Mouse (Mus musculus) forebrain, embryonic 14.5 days (tissue): Measurements from ENCODE around the gene Sec14l5. TPM values are rescaled to one million over a fixed set of nuclear protein-coding genes. Genes with fewer than 3 reads are reported as not detected.

Experiments
- ATAC-seq: fragments of 200-750 bp; cut with Nextera tagmentation; 2 replicates; pipeline ENCODE4 v1.8.0; 2017; ENCODE audit warnings: mild to moderate bottlenecking, moderate library complexity
- DNase-seq: peaks from one replicate; pipeline ENCODE4 v3.0.0-alpha.2; 2015; ENCODE audit warnings: low spot score
- H3K27ac ChIP-seq: fragments of 300-500 bp; sonication (generic); 2 replicates; pipeline ENCODE4 v1.5.1; 2014; ENCODE audit warnings: low read depth, mild to moderate bottlenecking, control low read depth, low read length, moderate library complexity
- H3K27me3 ChIP-seq: fragments of 300-500 bp; sonication (generic); replicated peaks from 2 replicates; pipeline ENCODE4 v1.6.1; 2014; ENCODE audit warnings: low read length, control low read depth, mixed read lengths; ENCODE audit not compliant: control insufficient read depth, insufficient read depth
- H3K36me3 ChIP-seq: fragments of 300-500 bp; sonication (generic); 2 replicates; pipeline ENCODE4 v1.6.1; 2014; ENCODE audit warnings: low read length, control low read depth; ENCODE audit not compliant: control insufficient read depth, insufficient read depth
- H3K4me1 ChIP-seq: fragments of 300-500 bp; sonication (generic); 2 replicates; pipeline ENCODE4 v1.6.1; 2014; ENCODE audit warnings: antibody characterized with exemption, low read length, control low read depth; ENCODE audit not compliant: control insufficient read depth, insufficient read depth
- H3K4me2 ChIP-seq: fragments of 300-500 bp; sonication (generic); 2 replicates; pipeline ENCODE4 v1.6.1; 2014; ENCODE audit warnings: mild to moderate bottlenecking, control low read depth, low read length
- H3K4me3 ChIP-seq: fragments of 300-500 bp; sonication (generic); 2 replicates; pipeline ENCODE4 v1.5.1; 2014; ENCODE audit warnings: low read depth, low read length, control low read depth
- H3K9ac ChIP-seq: fragments of 300-500 bp; sonication (generic); 2 replicates; pipeline ENCODE4 v1.6.1; 2014; ENCODE audit warnings: mild to moderate bottlenecking, low read length, control low read depth, moderate library complexity
- H3K9me3 ChIP-seq: fragments of 300-500 bp; sonication (generic); replicated peaks from 2 replicates; pipeline ENCODE4 v1.6.1; 2016; ENCODE audit warnings: low read length, control low read depth, mixed read lengths; ENCODE audit not compliant: control insufficient read depth
- WGBS: fragments of 180-500 bp; shearing (Covaris S2); extraction: QIAGEN DNeasy Blood & Tissue Kit; methylation state at CpG from one replicate; pipeline ENCODE4 v1.1.7; 2014; 5-methylcytosine and 5-hydroxymethylcytosine counted together
- polyA plus RNA-seq: library from polyadenylated mRNA; unstranded; fragments of >200 nt; fragmentation: Nextera tagmentation; extraction: Ambion mirVana; gene quantifications from 2 replicates; pipeline ENCODE4 v1.2.1, GENCODE M21; 2014

The Sec14l5 gene
- polyA plus RNA-seq, 1 experiment from 2014 or later, result 0.17 TPM

DNA sequence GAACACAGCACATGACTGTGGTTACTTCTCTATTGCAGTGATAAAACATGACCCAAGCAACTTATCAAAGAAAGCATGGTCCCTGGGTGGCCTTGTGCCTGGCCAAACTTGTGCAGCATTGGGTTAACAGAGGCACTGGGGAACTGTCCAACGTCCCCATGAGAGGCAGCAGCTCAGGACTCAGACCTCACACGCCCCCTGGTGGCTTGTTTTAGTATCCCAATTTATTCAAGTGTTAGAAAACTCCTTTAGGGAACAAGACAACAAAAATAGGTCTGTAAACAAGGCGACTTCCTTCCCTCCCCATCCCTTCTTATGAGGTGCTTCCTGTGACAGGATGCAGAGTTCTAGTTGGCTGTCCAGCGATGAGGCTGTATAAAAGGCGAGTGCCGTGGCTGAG is 48.2 kb downstream of the Sec14l5 start:
- peak; percentile 53 for DNase-seq
- H3K4me2 ChIP-seq, result no peak overlapping the region
- no peak overlapping the region for H3K27ac ChIP-seq
- H3K36me3 ChIP-seq, result no peaks in the 10 kb centered on the region; the same call in 1 of the 2 replicates
- ATAC-seq, result no peak
- no peak overlapping the region for H3K4me3 ChIP-seq
- no peaks in the 10 kb centered on the region for H3K9me3 ChIP-seq
- no peaks in the 10 kb centered on the region for H3K27me3 ChIP-seq
- H3K9ac ChIP-seq, result no peak overlapping the region
- H3K4me1 ChIP-seq, result no peaks in the 10 kb centered on the region
- WGBS, result 33% methylated on average over 6 of the region's 6 CpGs

GRCm38 (mm10) chr16:5202681-5203080 is 55.8 kb downstream of the Sec14l5 start:
- peaks cover 7% of the 10 kb centered on the region for H3K4me1 ChIP-seq
- H3K9me3 ChIP-seq, result no peaks in the 10 kb centered on the region
- no peaks in the 10 kb centered on the region; the same call in 1 of the 2 replicates for H3K36me3 ChIP-seq
- no peaks in the 10 kb centered on the region for H3K27me3 ChIP-seq
- H3K4me2 ChIP-seq, result peak overlapping the region; percentile 91
- no peak overlapping the region for H3K9ac ChIP-seq
- H3K27ac ChIP-seq, result no peak overlapping the region
- peak overlapping the region; percentile 63; the same call in 1 of the 2 replicates for H3K4me3 ChIP-seq
- WGBS, result 15% methylated on average over 4 of the region's 4 CpGs
- ATAC-seq (no peak), DNase-seq (peak; percentile 65)

GRCm38 (mm10) chr16:5203200-5203599 is 56.3 kb downstream of the Sec14l5 start:
- no peak overlapping the region for H3K27ac ChIP-seq
- peak; percentile 46; the same call in 1 of the 2 replicates for ATAC-seq

GRCm38 (mm10) chr16:5203668-5204433 is 56.9 kb downstream of the Sec14l5 start, which contains the start of gene Nagpa:
Gene Nagpa (minus strand): TSS chr16:5204012.
- DNase-seq (peak; percentile 94), ATAC-seq (peak; percentile 96)
- peak within 1 kb of the TSS; percentile 63 for H3K4me3 ChIP-seq
- H3K27me3 ChIP-seq, result no peaks in the 10 kb centered on the region
- WGBS, result 4% methylated on average over 40 of the region's 40 CpGs
- no peaks in the 10 kb centered on the region for H3K9me3 ChIP-seq
- H3K9ac ChIP-seq, result peak within 1 kb of the TSS; percentile 63
- H3K36me3 ChIP-seq, result no peaks in the 10 kb centered on the region; the same call in 1 of the 2 replicates
- H3K4me2 ChIP-seq, result peak within 1 kb of the TSS; percentile 91
- no peak within 1 kb of the TSS for H3K27ac ChIP-seq
- H3K4me1 ChIP-seq, result peaks cover 7% of the 10 kb centered on the region

More at GRCm38 (mm10) chr16:5203200-5203599, 56.3 kb downstream of the Sec14l5 start:
- 2% methylated on average over 36 of the region's 36 CpGs for WGBS
- peaks cover 7% of the 10 kb centered on the region for H3K4me1 ChIP-seq
- peak overlapping the region; percentile 63 for H3K4me3 ChIP-seq
- peak overlapping the region; percentile 63 for H3K9ac ChIP-seq
- H3K4me2 ChIP-seq, result peak overlapping the region; percentile 91
- H3K36me3 ChIP-seq, result no peaks in the 10 kb centered on the region; the same call in 1 of the 2 replicates
- no peaks in the 10 kb centered on the region for H3K27me3 ChIP-seq
- no peaks in the 10 kb centered on the region for H3K9me3 ChIP-seq
- no peak for DNase-seq

DNA sequence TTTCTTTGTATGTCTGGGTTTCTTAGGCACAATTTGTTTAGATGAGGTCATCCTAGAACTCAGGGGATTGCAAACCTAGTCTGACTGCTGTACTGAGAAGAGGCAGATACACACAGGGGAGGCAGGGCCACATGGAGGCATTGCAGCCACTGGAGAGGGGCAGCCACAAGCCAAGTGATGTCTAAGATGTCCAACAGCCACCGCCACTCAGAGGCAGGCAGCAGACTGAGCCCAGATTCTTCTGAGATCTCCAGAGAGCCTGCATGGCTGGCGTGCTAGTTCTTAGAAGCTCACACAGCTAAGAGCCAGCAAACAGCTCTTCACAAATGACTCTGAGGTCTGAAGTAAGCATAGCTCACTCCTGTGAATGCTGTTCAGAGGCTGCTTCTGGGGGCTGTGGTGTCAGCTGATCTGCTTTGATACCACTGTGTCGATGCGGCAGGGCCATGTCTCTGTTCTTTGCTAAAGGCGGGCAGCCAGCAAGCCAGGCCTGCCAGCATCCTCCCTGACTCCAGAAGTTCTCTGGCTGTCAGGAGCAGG is 58.6 kb downstream of the Sec14l5 start:
- WGBS, result 86% methylated on average over 5 of the region's 5 CpGs
- Histone ChIP-seq H3K4me1 (peaks cover 7% of the 10 kb centered on the region), H3K4me2 (no peak overlapping the region), H3K27me3 (no peaks in the 10 kb centered on the region), H3K4me3 (no peak overlapping the region), H3K27ac (no peak overlapping the region), H3K36me3 (no peaks in the 10 kb centered on the region), H3K9ac (no peak overlapping the region), H3K9me3 (no peaks in the 10 kb centered on the region)
- no peak for ATAC-seq
- DNase-seq, result no peak

- ATAC-seq (no peak), DNase-seq (no peak)
- Histone ChIP-seq H3K27me3 (no peaks in the 10 kb centered on the region), H3K4me2 (no peak overlapping the region), H3K9ac (no peak overlapping the region), H3K9me3 (no peaks in the 10 kb centered on the region), H3K4me3 (no peak overlapping the region), H3K36me3 (no peaks in the 10 kb centered on the region), H3K27ac (no peak overlapping the region), H3K4me1 (peaks cover 7% of the 10 kb centered on the region)
- WGBS, result 75% methylated on average over 5 of the region's 5 CpGs
These were observed 59.1 kb downstream of the Sec14l5 start for GRCm38 (mm10) chr16:5206051-5206450.

DNA sequence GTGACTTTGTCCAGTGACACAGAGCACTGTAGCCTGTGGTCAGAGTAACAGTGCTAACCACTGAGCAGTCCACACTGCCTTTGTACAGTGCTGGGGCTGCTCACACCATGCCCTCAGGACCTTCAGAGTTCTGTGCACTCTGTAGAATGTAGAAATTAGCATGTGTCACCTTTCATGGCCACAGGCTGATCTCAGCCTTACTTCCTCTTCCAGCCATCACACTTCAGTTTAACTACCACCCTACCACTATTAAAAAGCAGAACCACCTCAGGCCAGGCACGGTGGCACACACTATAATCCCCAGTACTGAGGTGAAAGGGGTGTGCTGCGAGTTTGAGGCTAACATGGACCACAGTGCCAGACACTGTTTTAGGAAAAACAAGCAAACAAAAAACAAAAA is 63.5 kb downstream of the Sec14l5 start:
- Histone ChIP-seq H3K27me3 (no peaks in the 10 kb centered on the region), H3K27ac (no peak overlapping the region), H3K4me3 (no peak overlapping the region), H3K9me3 (no peaks in the 10 kb centered on the region), H3K9ac (no peak overlapping the region), H3K4me1 (no peaks in the 10 kb centered on the region), H3K4me2 (no peak overlapping the region), H3K36me3 (no peaks in the 10 kb centered on the region)
- DNase-seq, result no peak
- 77% methylated on average over 2 of the region's 2 CpGs for WGBS
- no peak for ATAC-seq

DNA sequence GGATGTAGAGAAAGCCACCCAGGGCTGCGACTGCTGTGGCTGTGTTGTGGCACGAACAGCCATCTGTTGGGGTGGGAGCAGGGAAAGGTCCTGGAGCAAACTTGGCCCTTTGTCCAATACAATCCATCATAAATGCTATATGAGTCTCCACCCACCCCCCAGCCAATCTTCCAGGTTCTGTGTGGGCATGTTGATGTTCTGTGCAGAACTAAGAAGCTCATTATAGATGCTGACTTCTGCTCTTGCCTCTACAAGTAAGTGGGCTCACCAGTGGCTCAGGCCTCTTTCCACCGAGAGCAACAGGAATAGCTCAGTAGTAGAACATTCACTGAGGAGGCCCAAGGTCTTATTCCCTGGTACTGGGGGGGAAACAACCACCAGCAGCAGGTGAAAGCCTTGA is 65.2 kb downstream of the Sec14l5 start:
- H3K9ac ChIP-seq, result no peak overlapping the region
- H3K9me3 ChIP-seq, result no peaks in the 10 kb centered on the region
- no peaks in the 10 kb centered on the region for H3K36me3 ChIP-seq
- H3K27ac ChIP-seq, result no peak overlapping the region
- ATAC-seq (no peak), DNase-seq (no peak)
- no peak overlapping the region for H3K4me2 ChIP-seq
- no peaks in the 10 kb centered on the region for H3K4me1 ChIP-seq
- H3K27me3 ChIP-seq, result no peaks in the 10 kb centered on the region
- H3K4me3 ChIP-seq, result no peak overlapping the region
- 85% methylated on average over 3 of the region's 3 CpGs for WGBS

GRCm38 (mm10) chr16:5214126-5214525 is 67.2 kb downstream of the Sec14l5 start:
- 84% methylated on average over 2 of the region's 2 CpGs for WGBS
- no peaks in the 10 kb centered on the region for H3K4me1 ChIP-seq
- H3K27ac ChIP-seq, result no peak overlapping the region
- H3K4me2 ChIP-seq, result no peak overlapping the region
- H3K27me3 ChIP-seq, result no peaks in the 10 kb centered on the region
- no peaks in the 10 kb centered on the region for H3K36me3 ChIP-seq
- H3K9me3 ChIP-seq, result no peaks in the 10 kb centered on the region
- no peak overlapping the region for H3K4me3 ChIP-seq
- DNase-seq, result no peak
- no peak overlapping the region for H3K9ac ChIP-seq
- no peak for ATAC-seq
